Mouse (Mus musculus) kidney, adult 2 months (tissue): ENCODE data around the gene Cblc.

ENCODE experiments used
- CTCF ChIP-seq: fragments of 200-500 bp; conservative IDR thresholded peaks from 2 replicates; pipeline ENCODE4 v1.5.1; 2011; ENCODE audit warnings: low read depth, mild to moderate bottlenecking, control low read depth, low read length, moderate library complexity, mixed read lengths; ENCODE audit not compliant: insufficient read depth, insufficient read length
- POLR2A ChIP-seq: fragments of 200-500 bp; IDR thresholded peaks from one replicate; pipeline ENCODE4 v1.6.1; 2011; ENCODE audit warnings: low read depth, low read length, control low read depth

DNA sequence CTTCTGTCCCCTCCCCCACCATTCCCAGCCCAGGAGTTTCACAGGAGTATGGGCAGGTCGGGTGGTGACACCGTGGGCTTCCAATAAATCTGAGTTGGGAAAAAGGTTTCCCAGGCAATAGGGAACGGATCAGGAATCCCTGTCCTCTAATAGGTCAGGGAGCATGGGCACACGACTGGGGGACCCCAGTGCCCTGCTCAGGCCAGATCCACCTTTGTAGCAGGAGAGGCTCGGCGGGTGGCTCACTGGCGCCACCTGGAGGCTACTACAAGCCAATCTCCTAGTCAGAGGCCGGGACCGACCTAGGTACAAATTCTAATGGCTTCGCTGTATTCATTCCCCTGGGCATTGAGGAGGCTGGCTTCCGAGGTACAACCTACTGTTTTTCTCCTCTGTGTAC is 47.0 kb upstream of the Cblc start:
- no peak for TF ChIP-seq POLR2A
- peak; percentile 87 for TF ChIP-seq CTCF
